Mouse (Mus musculus) frontal cortex, postnatal 14 days (tissue): Measurements from ENCODE around the gene Timm44.

Experiments used
- DNase-seq, 2 experiments: peaks; one replicate each; pipeline ENCODE4 v3.0.0; 2022; ENCODE audit warnings: low spot score in 2 of 2

The Timm44 gene

DNA sequence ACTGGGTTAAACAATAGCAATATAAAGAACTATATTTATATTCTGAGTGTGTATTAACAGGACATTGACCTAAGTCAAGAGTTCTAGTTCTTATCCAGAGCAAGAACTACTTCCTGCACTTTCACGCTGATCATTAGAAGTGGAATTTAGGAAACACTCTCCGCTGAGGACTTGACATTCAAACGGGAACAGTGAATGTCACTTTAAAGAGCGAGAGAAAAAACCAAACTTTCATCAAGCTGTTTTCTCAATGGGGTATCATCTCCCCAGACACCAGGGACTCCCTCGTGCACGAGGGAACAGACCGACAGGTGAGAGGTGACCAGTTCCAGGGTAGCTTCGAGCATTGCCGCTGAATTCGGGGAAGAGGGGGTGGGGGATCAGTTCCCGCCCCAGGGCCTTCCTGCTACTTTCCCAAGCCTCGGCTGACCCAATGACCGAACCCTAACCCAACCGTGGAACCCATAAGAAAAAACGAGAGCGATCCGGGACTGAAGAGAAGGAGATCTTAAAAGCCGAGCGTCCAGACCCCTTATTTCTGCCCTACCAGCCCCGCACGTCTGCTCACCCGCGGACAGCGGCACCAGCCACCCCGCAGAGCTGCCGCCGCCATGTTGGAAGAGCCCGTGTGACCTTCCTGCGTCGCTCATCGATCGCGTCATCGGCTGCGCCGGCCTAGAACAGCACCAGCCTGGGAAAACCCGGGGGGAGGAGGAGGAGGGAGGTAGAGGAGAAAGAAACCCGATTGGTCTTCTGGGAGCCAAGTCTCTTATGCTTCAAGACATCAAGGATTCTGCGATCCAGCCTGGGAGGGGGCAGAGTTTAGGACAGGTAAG is at the start of gene Timm44:
Timm44 (minus strand) TSS at position 639 of the 836 bp plus-strand sequence.
- DNase-seq = peak; percentile 92

DNA sequence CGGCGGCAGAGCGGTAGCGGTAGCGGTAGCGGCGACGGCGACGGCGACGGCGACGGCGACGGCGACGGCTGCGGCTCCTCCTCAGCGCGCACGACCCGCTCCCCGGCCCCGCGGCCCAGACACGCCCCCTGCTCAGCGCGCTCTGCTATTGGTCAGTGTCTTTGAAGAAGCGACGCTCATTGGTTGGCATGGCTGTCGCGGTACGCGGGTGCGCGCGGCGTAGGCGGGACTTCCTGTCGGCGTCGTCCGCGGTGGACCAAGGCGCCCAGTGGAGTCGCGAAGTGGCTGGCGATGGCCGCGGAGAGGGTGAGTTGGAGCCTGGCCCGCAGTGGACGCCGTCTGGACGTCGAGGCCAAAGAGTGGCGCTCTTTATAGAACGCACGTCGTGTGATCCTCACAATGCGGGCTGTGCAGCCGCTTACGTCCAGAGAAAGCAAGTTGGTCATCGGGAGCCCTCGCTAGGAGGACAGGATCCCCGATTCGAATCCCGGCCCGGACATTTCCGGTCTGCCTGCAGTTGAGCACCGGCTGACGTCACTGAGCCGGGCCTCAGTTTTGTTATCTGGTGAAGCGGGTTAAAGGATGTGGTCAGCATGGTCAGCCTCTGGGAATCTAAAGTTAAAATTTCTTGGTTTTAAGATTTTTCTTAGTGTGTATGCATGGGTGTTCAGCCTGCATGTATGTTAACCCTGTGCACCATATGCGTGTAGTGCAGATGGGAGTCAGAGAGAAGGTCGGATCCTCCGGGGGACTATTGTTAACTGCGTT is 49.5 kb upstream of the Timm44 start, which contains the start of the genes Ccl25 and Elavl1:
Ccl25 (plus strand) TSS at position 228 of the 768 bp plus-strand sequence.
Elavl1 (minus strand) TSS at position 431 of the 768 bp plus-strand sequence.
- DNase-seq = peak; percentile 95 to 98

DNA sequence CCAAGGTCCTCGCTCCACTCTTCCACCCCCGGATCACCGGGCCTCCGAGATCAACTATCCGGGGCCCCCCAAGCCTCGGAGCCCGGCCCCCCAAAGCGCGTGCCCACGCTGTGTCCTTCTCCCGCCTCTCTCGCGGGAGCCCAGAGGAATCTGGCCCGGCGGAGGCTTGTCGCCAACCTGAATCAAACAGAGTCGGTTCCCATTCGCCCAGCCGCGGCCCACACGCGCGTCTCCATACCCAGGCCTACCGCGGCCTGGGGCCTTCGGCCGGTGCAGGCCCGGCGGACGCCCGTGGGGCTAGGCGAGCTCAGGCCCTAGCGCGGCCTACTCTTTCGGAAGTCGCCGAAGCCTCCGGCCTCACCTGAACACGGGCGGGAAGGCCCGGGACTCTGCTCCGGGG is 48.8 kb upstream of the Timm44 start:
- peak in 1 of 2 experiments; percentile 28 for DNase-seq

DNA sequence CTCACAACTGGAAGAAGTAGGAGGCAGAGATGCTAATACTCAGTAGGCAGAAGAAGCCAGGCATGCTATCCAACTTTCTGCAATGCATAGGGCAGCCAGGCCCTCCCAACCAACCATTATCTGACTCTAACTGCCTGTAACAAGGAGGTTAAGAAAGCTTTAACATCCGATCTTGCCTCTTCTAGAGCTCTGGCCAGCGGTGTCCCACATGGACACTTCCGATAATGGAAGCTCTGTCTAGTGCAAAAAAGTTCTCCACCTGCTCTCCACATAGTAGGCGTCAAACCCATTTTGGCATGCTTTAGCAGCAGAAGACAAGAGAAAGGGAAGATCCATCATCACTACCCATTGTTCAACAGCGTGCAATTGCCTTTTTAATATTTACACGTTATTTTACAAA is 48.2 kb upstream of the Timm44 start:
- DNase-seq = no peak

DNA sequence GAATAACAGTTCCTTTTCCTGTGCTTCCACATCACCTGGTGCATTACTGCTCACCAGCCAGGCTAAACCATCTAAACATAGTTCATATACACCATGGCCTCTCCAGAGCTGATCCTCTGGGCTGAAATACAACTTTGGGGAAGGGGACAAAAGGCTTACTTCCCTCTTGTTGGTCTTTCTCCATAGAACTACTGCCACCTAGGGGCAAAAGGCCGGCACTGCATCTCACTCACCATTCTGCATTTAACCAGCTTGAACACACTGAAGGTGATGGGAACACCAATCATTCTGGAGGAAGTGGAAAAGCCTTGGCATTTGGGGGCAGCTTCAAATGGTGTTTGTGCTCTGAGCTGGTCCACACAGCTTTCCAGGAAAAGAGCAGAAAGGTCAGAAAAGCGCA is 46.8 kb upstream of the Timm44 start:
- peak; percentile 77 to 91 for DNase-seq

DNA sequence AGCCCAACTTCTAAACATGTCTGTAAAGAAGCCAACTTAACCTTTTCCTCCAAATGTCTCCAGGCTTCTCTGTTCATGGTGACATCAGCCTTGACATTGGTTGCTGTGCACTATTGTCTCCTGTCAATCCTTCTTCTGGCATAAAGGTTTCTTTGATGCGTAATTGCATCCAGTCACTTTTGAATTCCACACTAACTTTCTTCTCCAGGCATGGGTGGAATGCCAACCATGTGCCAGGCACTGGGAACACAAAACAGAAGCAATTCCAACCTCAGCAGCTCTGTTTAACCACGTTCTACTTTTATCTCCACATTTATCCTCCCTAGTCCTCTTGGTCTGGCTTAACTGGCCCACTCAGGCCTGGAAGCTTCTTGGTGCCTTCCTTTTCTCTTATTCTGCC is 45.3 kb upstream of the Timm44 start:
- no peak for DNase-seq

DNA sequence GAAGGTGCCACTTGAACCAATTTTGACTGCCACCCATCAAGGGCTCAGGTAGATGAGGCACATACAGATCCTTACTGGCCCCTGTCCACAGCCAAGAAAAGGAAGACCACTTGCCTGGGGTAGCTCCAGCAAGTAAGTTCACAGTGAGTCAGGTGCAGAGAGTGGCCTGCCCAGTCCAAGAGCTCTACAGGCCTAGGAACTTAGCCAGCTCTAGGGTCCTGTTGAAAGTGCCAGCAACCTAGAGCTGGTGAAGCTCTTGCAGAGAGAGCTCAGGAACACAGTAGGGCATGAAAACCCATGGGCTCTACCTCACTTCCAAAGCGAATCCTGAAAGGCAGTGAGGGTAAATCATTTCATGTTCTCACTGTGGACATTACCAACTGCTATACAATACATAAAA is 44.7 kb upstream of the Timm44 start:
- no peak for DNase-seq

DNA sequence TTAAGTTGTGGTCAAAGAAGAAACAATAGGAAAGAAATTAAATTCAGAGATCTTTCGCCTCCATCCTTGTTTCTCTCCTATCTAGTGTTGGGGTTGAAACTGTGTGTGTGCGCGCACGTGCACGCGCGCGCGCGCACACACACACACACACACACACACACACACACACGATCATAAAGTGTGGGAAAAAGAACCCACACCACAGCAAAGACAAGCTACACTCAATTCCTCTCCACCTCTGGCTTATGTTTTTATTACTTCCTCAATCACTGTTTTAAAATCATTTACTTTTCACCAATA is 43.8 kb upstream of the Timm44 start:
- DNase-seq = no peak

DNA sequence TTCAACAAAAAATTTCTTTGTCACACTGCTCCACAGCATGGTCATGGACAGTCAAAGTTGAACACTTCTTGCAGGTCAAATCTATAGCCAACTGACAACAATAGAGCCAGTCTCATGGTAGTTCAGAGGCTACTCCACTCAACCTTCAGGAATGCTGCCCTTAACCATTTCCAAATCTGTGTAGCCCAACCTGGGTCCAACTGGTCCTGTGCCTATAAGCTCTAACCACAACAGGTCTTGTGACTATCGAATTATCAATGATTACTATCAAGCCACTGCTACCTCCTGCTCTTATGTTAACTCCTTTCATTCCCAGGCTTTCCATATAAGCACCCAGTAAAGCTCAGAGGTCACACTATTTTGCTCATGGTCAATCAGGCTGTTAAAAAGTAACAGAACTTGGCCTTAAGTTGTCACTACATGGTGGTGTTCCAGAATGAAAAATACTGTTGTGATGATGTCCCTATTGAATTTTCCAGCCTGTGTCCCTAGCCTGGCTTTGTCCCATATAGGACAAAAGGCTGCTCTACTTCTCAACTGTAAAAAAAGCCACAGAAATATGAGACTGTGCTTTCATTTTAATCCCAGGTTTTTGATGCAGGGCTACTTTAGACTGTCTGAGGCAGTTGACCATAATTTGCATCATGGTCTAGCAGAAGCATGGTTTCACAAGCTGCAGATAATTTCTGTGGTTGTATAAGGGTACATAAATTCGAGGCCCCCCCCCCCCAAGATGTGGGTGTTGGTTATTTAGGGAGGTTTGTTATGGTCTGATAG is 43.3 kb upstream of the Timm44 start:
- no peak for DNase-seq

DNA sequence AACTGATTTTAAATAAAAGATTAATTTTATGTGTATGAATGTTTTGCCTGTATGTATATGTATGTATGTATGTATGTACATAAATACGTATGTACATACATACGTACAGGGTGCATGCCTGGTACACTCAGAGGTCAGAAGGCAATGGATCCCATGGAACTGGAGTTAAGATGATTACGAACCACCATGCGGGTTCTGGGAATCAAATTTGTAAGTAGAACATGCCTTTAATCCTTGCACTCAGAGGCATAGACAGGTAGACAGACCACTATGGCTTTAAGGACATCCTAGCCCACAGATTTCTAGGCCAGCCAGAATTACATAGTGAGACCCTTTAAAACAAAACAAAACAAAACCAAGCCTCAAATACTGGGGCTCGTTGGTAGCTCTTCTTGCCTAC is 42.4 kb upstream of the Timm44 start:
- no peak for DNase-seq

DNA sequence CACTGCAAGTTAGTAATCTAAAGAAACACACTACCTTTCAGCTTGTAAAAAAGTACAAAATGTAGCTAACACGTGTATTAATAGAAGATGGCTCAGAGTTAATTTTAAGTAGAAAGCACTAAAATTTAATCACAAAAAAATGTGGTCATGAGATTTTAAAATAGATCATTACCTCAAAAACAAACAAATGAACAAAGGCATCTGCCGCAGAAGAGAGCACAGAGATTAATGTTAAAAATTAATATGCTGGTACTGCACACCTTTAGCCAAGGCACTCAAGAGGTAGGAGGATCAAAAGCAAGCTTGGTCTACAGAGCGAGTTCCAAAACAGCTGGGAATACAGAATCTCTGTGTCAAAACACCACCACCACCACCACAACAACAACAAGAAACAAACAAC is 39.1 kb upstream of the Timm44 start:
- no peak for DNase-seq

DNA sequence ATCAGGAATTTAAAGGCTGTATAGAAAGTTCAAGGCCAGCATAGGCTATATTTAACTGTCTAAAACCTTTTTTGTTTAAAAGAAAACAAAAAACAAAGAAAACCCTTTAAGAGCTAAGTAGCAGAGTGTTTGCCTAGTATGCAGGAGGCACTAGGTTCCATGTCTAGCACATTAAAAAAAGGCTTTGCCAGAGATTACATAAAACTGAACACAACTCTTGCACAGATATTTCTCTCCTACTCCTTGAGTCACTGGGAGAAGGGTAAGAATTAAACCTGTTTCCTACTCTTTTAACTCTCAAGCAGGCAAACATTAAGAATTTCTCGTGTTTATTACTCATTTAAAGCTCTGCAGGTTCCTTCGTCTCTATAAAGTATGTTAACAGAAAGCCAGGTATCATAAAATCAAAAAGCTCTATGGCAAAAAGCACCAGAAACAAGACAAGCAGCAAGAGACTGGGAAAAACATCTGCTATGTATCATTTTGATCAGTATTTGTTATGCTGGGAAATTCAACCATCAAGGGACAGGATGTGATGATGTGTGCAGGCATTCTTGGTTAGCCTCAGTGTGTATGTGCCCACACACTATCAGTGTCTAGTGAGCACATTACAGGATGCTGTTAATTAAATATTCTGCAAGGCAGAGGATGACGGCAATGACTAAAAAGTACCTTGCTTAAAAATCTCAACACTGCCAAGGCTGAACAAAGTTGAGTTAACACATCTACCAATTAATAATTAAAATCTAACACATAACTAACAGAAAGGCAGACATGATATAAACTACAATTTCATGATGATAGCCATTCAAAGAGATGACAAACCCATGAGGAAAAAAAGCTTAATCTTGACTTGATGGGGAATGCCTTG is 37.8 kb upstream of the Timm44 start:
- DNase-seq = no peak

DNA sequence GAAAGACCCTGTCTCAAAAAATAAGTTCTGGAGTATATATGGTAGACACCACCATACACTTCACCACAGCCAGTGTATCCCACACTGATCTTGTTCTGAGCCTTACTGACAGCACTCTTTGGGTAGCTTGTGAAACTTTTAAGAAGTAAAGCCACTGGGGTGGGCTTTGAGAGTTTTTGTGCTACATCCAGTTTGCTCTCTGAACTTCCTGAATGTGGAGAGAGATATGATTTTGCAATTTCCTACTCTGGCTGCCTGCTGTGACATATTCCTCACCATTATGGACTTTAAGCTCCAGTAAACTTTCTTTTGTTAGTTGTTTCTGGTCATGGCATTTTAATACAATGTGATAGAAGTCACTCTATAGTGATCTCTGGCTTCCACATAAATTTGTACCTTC is 36.4 kb upstream of the Timm44 start:
- no peak for DNase-seq

DNA sequence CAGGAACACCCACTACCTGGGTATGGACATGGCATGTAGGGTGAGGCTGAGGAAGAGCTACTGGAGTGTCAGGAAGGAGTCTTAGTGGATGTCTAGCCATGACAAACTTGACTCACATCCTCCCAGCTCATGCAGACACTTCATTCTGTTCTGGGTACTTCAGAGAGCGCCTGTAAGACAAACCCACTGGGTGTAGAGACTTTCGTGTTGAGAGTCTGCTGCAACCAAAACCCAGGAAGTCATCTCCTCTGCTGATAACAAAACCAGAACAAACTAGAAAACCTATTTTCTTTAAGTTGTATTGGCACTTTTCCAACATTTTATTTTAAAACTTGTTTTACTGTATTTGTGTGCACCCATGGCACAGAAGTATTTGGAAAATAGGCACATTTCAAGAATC is 30.1 kb upstream of the Timm44 start:
- DNase-seq = no peak

DNA sequence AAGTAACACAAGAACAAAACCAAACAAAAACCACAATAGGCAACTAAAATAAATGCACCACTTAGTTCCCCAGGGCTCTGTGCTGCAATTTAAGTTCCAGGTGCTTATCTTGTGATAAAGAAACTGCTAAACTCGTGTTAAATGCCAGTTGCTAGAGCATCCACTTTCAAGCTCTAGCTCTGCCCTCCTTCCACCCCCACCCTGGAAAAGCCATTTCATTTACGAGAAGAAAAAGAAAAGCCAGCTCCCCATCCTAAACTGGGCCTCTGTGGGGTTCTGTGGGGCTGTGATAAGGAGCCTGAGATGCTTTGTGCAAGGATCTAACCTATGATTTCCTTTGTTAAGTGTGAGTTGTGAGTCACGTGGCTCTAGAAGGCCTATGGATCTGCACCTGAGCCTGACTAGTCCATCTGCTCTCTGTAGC is 28.4 kb upstream of the Timm44 start:
- DNase-seq = no peak

DNA sequence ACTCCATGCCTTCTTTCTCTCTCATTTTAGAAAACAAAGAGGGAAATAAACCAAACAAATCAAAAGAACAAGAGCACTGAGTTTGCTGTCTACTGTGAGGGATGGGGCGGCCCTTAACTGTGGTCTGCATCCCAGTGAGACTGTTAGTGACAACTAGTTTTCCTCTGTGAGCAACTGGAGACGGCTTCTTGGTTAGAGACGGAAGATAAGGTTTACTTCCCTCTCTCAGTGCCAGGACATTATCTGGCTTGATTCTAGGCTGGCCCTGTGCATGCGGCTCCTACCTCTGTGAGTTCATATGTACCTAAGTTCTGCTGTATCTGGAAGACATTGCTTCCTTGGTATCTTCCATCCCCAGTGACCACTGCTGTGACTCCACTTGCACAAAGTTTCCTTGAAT is 22.1 kb upstream of the Timm44 start:
- DNase-seq = no peak

DNA sequence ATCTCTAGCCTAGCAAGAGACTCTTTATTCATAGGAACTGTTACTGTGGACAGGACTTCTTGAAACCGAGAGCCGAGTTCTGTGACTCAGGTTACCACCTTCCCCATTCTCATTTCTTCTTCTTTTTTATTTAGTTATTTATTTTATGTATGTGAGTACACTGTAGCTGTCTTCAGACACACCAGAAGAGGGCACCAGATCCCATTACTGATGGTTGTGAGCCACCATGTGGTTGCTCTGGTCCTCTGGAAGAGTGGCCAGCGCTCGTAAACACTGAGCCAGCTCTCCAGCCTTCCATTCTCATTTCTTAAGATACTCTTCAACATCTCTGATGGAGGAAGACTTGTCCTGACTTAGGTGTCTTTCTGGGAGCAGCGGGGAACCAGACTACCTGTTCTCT is 17.0 kb upstream of the Timm44 start:
- DNase-seq = no peak

DNA sequence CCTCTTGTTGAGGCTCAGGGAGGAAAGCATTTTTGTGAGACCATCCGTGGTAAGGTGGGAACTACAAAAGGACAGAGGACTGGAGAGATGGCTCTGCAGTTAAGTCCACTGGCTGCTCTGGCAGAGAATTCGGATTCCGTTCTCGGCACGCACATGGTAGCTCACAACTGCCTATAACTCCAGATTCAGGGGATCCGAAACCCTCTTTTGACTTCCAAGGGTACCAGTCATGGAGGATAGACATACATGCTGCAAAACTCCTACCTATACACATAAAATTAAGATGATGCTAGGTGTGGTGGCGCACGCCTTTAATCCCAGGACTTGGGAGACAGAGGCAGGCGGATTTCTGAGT is 375 bp upstream of the Timm44 start:
- DNase-seq = no peak

DNA sequence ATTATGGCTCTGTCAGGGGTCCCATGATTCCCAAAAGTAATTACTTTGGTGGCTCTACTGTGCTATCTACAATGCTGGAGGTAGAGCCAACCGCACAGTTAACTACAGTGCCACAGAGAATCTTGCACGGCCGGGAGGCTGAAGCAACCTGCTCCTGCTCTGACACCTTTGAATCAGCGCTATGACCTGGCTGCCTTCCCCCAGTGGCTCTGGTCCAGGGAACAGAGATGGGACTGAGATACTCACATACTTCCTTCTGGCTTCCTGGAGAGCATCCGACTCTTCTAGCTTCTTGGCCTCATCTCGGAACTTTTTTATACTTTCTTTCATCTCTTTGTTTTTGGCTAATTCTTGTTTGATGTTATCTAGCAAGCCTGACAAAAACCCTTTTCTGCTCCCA is 6.1 kb downstream of the Timm44 start:
- DNase-seq = no peak

DNA sequence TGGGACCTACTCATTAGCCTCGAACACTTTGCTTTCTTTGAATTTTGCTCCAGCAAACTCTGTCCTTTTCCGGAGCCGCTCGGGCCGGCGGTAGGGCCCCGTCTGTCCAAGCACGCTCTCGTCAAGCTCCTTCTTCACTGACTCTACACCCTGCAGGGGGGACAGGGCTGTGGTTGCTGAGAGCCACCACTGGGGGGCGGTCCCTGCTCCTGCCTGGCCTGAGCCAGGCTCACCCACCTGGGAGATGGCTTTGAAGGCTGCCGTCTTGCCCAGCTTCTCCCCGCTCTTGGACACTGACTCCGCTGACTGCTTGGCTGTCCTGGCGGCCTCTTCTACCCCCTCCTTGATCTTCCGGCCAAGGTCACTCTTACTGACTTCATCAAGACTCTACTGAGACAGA is 8.1 kb downstream of the Timm44 start:
- DNase-seq = no peak

DNA sequence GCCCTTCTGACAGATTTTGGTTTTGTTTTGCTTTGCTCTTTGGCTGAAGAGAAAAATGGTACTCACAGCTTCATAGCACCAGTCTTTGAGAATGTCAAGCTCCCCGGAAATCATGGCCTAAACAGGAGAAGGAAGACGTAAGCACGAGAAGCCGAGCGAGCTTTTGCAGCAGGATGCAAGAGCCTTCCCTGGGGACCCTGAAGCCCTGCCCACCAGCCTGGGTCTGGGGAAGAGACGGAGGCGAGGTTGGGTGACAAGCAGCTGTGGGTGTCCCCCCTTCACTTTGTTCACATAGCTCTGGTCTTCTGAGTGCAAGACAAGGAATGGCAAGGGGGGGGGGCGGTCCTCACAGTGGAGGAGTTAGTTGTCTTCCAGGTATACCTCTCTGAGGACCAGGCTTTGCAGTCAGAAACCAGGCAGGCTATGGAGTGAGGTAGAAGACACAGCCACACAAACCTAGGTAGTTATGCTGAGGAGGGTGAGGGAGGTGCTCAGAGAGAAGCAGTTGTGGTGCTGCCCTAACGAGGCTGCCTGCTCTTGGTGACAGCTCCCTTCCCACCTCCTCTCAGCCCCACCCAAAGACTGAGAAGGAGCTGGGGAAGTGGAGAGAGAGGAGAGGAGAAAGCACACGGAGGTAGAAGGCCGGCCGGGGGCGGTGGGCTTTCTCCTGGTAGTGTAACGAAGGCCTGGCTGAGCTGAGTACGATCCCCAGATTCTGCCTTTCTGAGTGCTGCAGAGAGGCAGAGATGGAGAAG is 10.4 kb downstream of the Timm44 start:
- DNase-seq = no peak
